Mouse (Mus musculus) neural tube, embryonic 12.5 days (tissue): ENCODE data around the gene Six2. TPM values are rescaled to one million over a fixed set of nuclear protein-coding genes. Genes with fewer than 3 reads are reported as not detected.

Experiments
- ATAC-seq: fragments of 200-750 bp; cut with Nextera tagmentation; 2 replicates; pipeline ENCODE4 v1.8.0; 2017; ENCODE audit warnings: low read depth, mild to moderate bottlenecking, moderate TSS enrichment, moderate library complexity; ENCODE audit not compliant: low FRiP score
- H3K27ac ChIP-seq: fragments of 300-500 bp; sonication (generic); 2 replicates; pipeline ENCODE4 v1.5.1; 2016
- H3K27me3 ChIP-seq: fragments of 300-500 bp; sonication (generic); replicated peaks from 2 replicates; pipeline ENCODE4 v1.6.1; 2016; ENCODE audit warnings: mild to moderate bottlenecking
- H3K36me3 ChIP-seq: fragments of 300-500 bp; sonication (generic); 2 replicates; pipeline ENCODE4 v1.6.1; 2016; ENCODE audit warnings: mild to moderate bottlenecking
- H3K4me1 ChIP-seq: fragments of 300-500 bp; sonication (generic); 2 replicates; pipeline ENCODE4 v1.6.1; 2016
- H3K4me2 ChIP-seq: fragments of 300-500 bp; sonication (generic); replicated peaks from 2 replicates; pipeline ENCODE4 v1.6.1; 2016; ENCODE audit warnings: mild to moderate bottlenecking
- H3K4me3 ChIP-seq: fragments of 300-500 bp; sonication (generic); 2 replicates; pipeline ENCODE4 v1.5.1; 2016
- H3K9ac ChIP-seq: fragments of 300-500 bp; sonication (generic); 2 replicates; pipeline ENCODE4 v1.6.1; 2016; ENCODE audit warnings: mild to moderate bottlenecking
- H3K9me3 ChIP-seq: fragments of 300-500 bp; sonication (generic); 2 replicates; pipeline ENCODE4 v1.6.1; 2016; ENCODE audit warnings: mild to moderate bottlenecking
- WGBS: fragments of 180-500 bp; shearing (Covaris S2); methylation state at CpG from one replicate; pipeline ENCODE4 v1.1.7; 2016; 5-methylcytosine and 5-hydroxymethylcytosine counted together
- polyA plus RNA-seq: library from polyadenylated mRNA; unstranded; fragments of >200 nt; fragmentation: Nextera tagmentation; extraction: Ambion mirVana; gene quantifications from 2 replicates; pipeline ENCODE4 v1.2.1, GENCODE M21; 2016

Gene Six2
- polyA plus RNA-seq, 1 experiment from 2014 or later = 0.75 TPM

- Histone ChIP-seq H3K4me3 (no peak overlapping the region), H3K36me3 (no peaks in the 10 kb centered on the region), H3K4me1 (peaks cover 9% of the 10 kb centered on the region; the same call in 1 of the 2 replicates), H3K9me3 (no peaks in the 10 kb centered on the region), H3K27ac (no peak overlapping the region), H3K4me2 (no peak overlapping the region; the same call in 1 of the 2 replicates), H3K9ac (no peak overlapping the region), H3K27me3 (peaks cover 96% of the 10 kb centered on the region)
- no peak for ATAC-seq
- WGBS = under 1% methylated on average over 19 of the region's 19 CpGs
Observed at GRCm38 (mm10) chr17:85680851-85681550, 7.1 kb downstream of the Six2 start.

- H3K36me3 ChIP-seq = no peaks in the 10 kb centered on the region
- H3K27ac ChIP-seq = no peak overlapping the region
- under 1% methylated on average over 21 of the region's 21 CpGs for WGBS
- H3K4me3 ChIP-seq = no peak overlapping the region
- peaks cover 8% of the 10 kb centered on the region; the same call in 1 of the 2 replicates for H3K4me1 ChIP-seq
- peak overlapping the region; percentile 24 for H3K4me2 ChIP-seq
- H3K27me3 ChIP-seq = peaks cover 94% of the 10 kb centered on the region
- no peak overlapping the region for H3K9ac ChIP-seq
- no peaks in the 10 kb centered on the region for H3K9me3 ChIP-seq
- ATAC-seq = no peak
Observed at GRCm38 (mm10) chr17:85680116-85680850, 7.8 kb downstream of the Six2 start.

GRCm38 (mm10) chr17:85679651-85680050 lies 8.4 kb downstream of the Six2 start:
- 1% methylated on average over 15 of the region's 15 CpGs for WGBS
- ATAC-seq = 0 out of 2 replicates have a peak, but pooled peaks have one; percentile 29
- H3K9ac ChIP-seq = no peak overlapping the region
- no peaks in the 10 kb centered on the region for H3K36me3 ChIP-seq
- no peaks in the 10 kb centered on the region for H3K9me3 ChIP-seq
- H3K4me3 ChIP-seq = no peak overlapping the region
- peaks cover 88% of the 10 kb centered on the region for H3K27me3 ChIP-seq
- no peak overlapping the region for H3K27ac ChIP-seq
- peak overlapping the region; percentile 24 for H3K4me2 ChIP-seq
- peaks cover 4% of the 10 kb centered on the region; the same call in 1 of the 2 replicates for H3K4me1 ChIP-seq

GRCm38 (mm10) chr17:85664618-85665320 lies 23.3 kb downstream of the Six2 start:
- Histone ChIP-seq H3K9ac (no peak overlapping the region), H3K4me2 (peak overlapping the region; percentile 63), H3K27me3 (peaks cover 38% of the 10 kb centered on the region), H3K27ac (no peak overlapping the region), H3K4me1 (0 out of 2 replicates have a peak, but pooled peaks cover 5% of the 10 kb centered on the region), H3K4me3 (peak overlapping the region; percentile 22; the same call in 1 of the 2 replicates), H3K36me3 (no peaks in the 10 kb centered on the region), H3K9me3 (no peaks in the 10 kb centered on the region)
- 2% methylated on average over 20 of the region's 20 CpGs for WGBS
- ATAC-seq = peak; percentile 63; the same call in 1 of the 2 replicates

GRCm38 (mm10) chr17:85664202-85664601 lies 23.9 kb downstream of the Six2 start:
- Histone ChIP-seq H3K9ac (no peak overlapping the region), H3K4me2 (peak overlapping the region; percentile 63), H3K36me3 (no peaks in the 10 kb centered on the region), H3K27me3 (peaks cover 42% of the 10 kb centered on the region), H3K27ac (no peak overlapping the region), H3K4me3 (no peak overlapping the region), H3K4me1 (0 out of 2 replicates have a peak, but pooled peaks cover 5% of the 10 kb centered on the region), H3K9me3 (no peaks in the 10 kb centered on the region)
- ATAC-seq = 0 out of 2 replicates have a peak, but pooled peaks have one; percentile 29
- 32% methylated on average over 2 of the region's 2 CpGs for WGBS

GRCm38 (mm10) chr17:85661521-85661920 lies 26.6 kb downstream of the Six2 start:
- Histone ChIP-seq H3K27ac (no peak overlapping the region), H3K9me3 (no peaks in the 10 kb centered on the region), H3K9ac (no peak overlapping the region), H3K4me1 (0 out of 2 replicates have a peak, but pooled peaks cover 5% of the 10 kb centered on the region), H3K4me2 (no peak overlapping the region), H3K4me3 (no peak overlapping the region), H3K36me3 (no peaks in the 10 kb centered on the region), H3K27me3 (peaks cover 48% of the 10 kb centered on the region)
- 69% methylated on average over 5 of the region's 5 CpGs for WGBS
- no peak for ATAC-seq

- no peak overlapping the region for H3K9ac ChIP-seq
- WGBS = 79% methylated on average over 1 of the region's 1 CpGs
- H3K9me3 ChIP-seq = no peaks in the 10 kb centered on the region
- H3K36me3 ChIP-seq = no peaks in the 10 kb centered on the region
- 0 out of 2 replicates have a peak, but pooled peaks cover 5% of the 10 kb centered on the region for H3K4me1 ChIP-seq
- H3K4me3 ChIP-seq = no peak overlapping the region
- no peak overlapping the region for H3K4me2 ChIP-seq
- peaks cover 41% of the 10 kb centered on the region for H3K27me3 ChIP-seq
- ATAC-seq = no peak
- H3K27ac ChIP-seq = no peak overlapping the region
Observed at GRCm38 (mm10) chr17:85660016-85660415, 28.1 kb downstream of the Six2 start.

GRCm38 (mm10) chr17:85645718-85646665 lies 42.1 kb downstream of the Six2 start:
- under 1% methylated on average over 36 of the region's 36 CpGs for WGBS
- no peaks in the 10 kb centered on the region for H3K36me3 ChIP-seq
- peaks cover 15% of the 10 kb centered on the region; the same call in 1 of the 2 replicates for H3K4me1 ChIP-seq
- peak overlapping the region; percentile 26 for H3K4me3 ChIP-seq
- no peaks in the 10 kb centered on the region for H3K9me3 ChIP-seq
- H3K27me3 ChIP-seq = peaks cover 75% of the 10 kb centered on the region
- H3K4me2 ChIP-seq = peak overlapping the region; percentile 66
- peak; percentile 82 for ATAC-seq
- no peak overlapping the region for H3K27ac ChIP-seq
- H3K9ac ChIP-seq = peak overlapping the region; percentile 48

- Histone ChIP-seq H3K4me3 (peak overlapping the region; percentile 26), H3K27me3 (peaks cover 76% of the 10 kb centered on the region), H3K36me3 (no peaks in the 10 kb centered on the region), H3K9me3 (no peaks in the 10 kb centered on the region), H3K4me1 (peaks cover 15% of the 10 kb centered on the region; the same call in 1 of the 2 replicates), H3K4me2 (peak overlapping the region; percentile 66), H3K27ac (no peak overlapping the region), H3K9ac (peak overlapping the region; percentile 48)
- no peak for ATAC-seq
- WGBS = 5% methylated on average over 10 of the region's 12 CpGs
Observed at GRCm38 (mm10) chr17:85645312-85645711, 42.8 kb downstream of the Six2 start.

GRCm38 (mm10) chr17:85637876-85638275 lies 50.2 kb downstream of the Six2 start:
- H3K36me3 ChIP-seq = no peaks in the 10 kb centered on the region
- peaks cover 61% of the 10 kb centered on the region for H3K27me3 ChIP-seq
- H3K9ac ChIP-seq = no peak overlapping the region
- no peak overlapping the region for H3K27ac ChIP-seq
- H3K9me3 ChIP-seq = no peaks in the 10 kb centered on the region
- no peaks in the 10 kb centered on the region for H3K4me1 ChIP-seq
- no peak overlapping the region for H3K4me2 ChIP-seq
- no peak for ATAC-seq
- WGBS = 67% methylated on average over 5 of the region's 6 CpGs
- H3K4me3 ChIP-seq = no peak overlapping the region
